Mouse (Mus musculus) myocyte (in vitro differentiated cells): ENCODE data around the gene Wsb1. TPM values are rescaled to one million over a fixed set of nuclear protein-coding genes. Genes with fewer than 3 reads are reported as not detected.

Experiments
- H3K27me3 ChIP-seq: one replicate; pipeline ENCODE4 v1.6.1; 2011; ENCODE audit not compliant: control insufficient read depth, insufficient read depth, insufficient read length
- H3K36me3 ChIP-seq: one replicate; pipeline ENCODE4 v1.6.1; 2011; ENCODE audit not compliant: control insufficient read depth, insufficient read depth
- H3K4me2 ChIP-seq: one replicate; pipeline ENCODE4 v1.6.1; 2011; ENCODE audit warnings: low read depth, control low read depth
- H3K4me3 ChIP-seq: one replicate; pipeline ENCODE4 v1.5.1; 2011; ENCODE audit warnings: mild to moderate bottlenecking, control low read depth, moderate library complexity
- H3K79me2 ChIP-seq: one replicate; pipeline ENCODE4 v1.6.1; 2011; ENCODE audit not compliant: control insufficient read depth, insufficient read depth
- H3ac ChIP-seq: one replicate; pipeline ENCODE4 v1.6.1; 2011; ENCODE audit not compliant: control insufficient read depth, insufficient read length
- CEBPB ChIP-seq: IDR thresholded peaks from 2 replicates; pipeline ENCODE4 v1.6.1; 2011; ENCODE audit warnings: mild to moderate bottlenecking, moderate library complexity; ENCODE audit not compliant: poor library complexity, insufficient read depth, severe bottlenecking
- E2F4 ChIP-seq: IDR thresholded peaks from one replicate; pipeline ENCODE4 v1.6.1; 2011; ENCODE audit warnings: mild to moderate bottlenecking, control low read depth, moderate library complexity; ENCODE audit not compliant: insufficient read depth
- MAX ChIP-seq: IDR thresholded peaks from one replicate; pipeline ENCODE4 v1.6.1; 2011; ENCODE audit warnings: low read depth, mild to moderate bottlenecking, control low read depth
- MYOD1 ChIP-seq, 3 experiments: IDR thresholded peaks; one replicate each; pipeline ENCODE4 v1.6.1; 2011; ENCODE audit warnings: control low read depth in 2 of 3, low read depth in 2 of 3, mild to moderate bottlenecking in 2 of 3, moderate library complexity in 1 of 3; ENCODE audit not compliant: insufficient read length in 2 of 3, control insufficient read depth in 1 of 3
- MYOG ChIP-seq, 3 experiments: IDR thresholded peaks; one replicate each; pipeline ENCODE4 v1.6.1; 2011; ENCODE audit warnings: control low read depth in 2 of 3, low read depth in 2 of 3, mild to moderate bottlenecking in 2 of 3; ENCODE audit not compliant: insufficient read length in 2 of 3, control insufficient read depth in 1 of 3, insufficient read depth in 1 of 3
- POLR2A ChIP-seq: IDR thresholded peaks from one replicate; pipeline ENCODE4 v1.6.1; 2011; ENCODE audit warnings: low read depth, mild to moderate bottlenecking, control low read depth, moderate library complexity; ENCODE audit not compliant: insufficient read length
- POLR2AphosphoS2 ChIP-seq: IDR thresholded peaks from one replicate; pipeline ENCODE4 v1.6.1; 2011; ENCODE audit warnings: low read depth, control low read depth; ENCODE audit not compliant: insufficient read length
- REST ChIP-seq: IDR thresholded peaks from one replicate; pipeline ENCODE4 v1.6.1; 2011; ENCODE audit warnings: mild to moderate bottlenecking, control low read depth, moderate library complexity; ENCODE audit not compliant: insufficient read depth, insufficient read length
- SRF ChIP-seq: IDR thresholded peaks from one replicate; pipeline ENCODE4 v1.6.1; 2011; ENCODE audit warnings: low read depth; ENCODE audit not compliant: control insufficient read depth, insufficient read length
- TCF12 ChIP-seq: IDR thresholded peaks from one replicate; pipeline ENCODE4 v1.6.1; 2011; ENCODE audit warnings: mild to moderate bottlenecking, control low read depth; ENCODE audit not compliant: poor library complexity, insufficient read depth, severe bottlenecking
- TCF3 ChIP-seq: IDR thresholded peaks from one replicate; pipeline ENCODE4 v1.6.1; 2011; ENCODE audit warnings: low read depth, control low read depth; ENCODE audit not compliant: insufficient read length
- USF1 ChIP-seq: IDR thresholded peaks from one replicate; pipeline ENCODE4 v1.6.1; 2011; ENCODE audit warnings: low read depth, mild to moderate bottlenecking, control low read depth, moderate library complexity
- polyA plus RNA-seq: library from polyadenylated mRNA; unstranded; fragments of >200 nt; fragmentation: generic; extraction: Trizol; gene quantifications from one replicate; pipeline ENCODE4 v1.2.1, GENCODE M21; 2012; ENCODE audit warnings: missing spikeins

Gene Wsb1
- polyA plus RNA-seq, 1 experiment, result 35.1 TPM

DNA sequence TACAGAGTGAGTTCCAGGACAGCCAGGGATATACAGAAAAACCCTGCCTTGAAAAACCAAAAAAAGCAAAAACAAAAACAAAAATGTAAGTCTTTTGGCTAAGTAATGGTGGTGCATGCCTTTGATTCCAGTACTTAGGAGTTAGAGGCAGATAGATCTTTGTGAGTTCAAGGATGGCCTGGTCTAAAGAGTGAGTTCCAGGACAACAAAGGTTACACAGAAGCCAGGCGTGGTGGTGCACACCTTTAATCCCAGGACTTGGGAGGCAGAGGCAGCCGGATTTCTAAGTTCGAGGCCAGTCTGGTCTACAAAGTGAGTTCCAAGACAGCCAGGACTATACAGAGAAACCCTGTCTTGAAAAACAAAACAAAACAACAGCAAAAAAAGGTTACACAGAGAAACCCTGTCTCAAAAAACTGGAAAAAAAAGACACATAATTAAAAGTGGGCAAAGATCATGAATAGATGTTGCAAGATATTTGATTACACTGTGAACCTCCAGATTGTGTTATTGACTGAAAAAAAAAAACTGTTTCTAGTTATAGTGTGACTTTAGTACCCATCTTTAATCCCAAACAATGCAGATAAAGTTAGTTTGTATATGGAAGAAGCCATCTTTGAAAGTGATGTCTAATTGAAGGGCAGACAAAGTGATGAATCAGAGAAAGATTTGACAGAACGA lies 29.0 kb upstream of the Wsb1 start:
- TF ChIP-seq USF1 (no peak), POLR2AphosphoS2 (no peak), MAX (no peak), REST (no peak), TCF12 (no peak), CEBPB (no peak), E2F4 (no peak)

DNA sequence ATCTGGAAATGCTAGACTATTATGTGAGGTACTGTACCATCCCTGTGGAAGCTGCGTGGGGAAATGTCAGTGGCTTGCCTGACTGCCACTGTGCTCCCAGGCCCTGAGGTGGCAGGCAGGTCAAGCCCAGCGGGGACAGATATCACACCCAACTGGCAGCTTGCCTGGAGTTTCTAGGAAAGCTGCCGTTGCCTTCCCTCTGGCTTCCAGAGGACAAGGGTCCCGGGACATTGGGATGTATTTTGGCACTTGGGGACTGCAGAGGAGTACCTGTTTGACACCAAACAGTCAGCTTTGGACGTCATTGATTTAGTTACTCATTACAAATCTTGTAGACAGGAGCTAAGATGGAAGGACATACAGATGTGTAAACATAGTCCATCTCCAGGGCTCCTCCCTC lies 26.9 kb upstream of the Wsb1 start:
- no peaks in the 10 kb centered on the region for H3K36me3 ChIP-seq
- H3K4me3 ChIP-seq, result no peak overlapping the region
- no peak overlapping the region for H3ac ChIP-seq
- H3K4me2 ChIP-seq, result no peak overlapping the region
- no peak for TF ChIP-seq E2F4
- TF ChIP-seq MYOD1 (IDR thresholded peaks at IDR 0.05; ENCODE audit: control insufficient read depth in 1 of 3, insufficient read length in 2 of 3, low read depth in 2 of 3), result no peak
- no peak for TF ChIP-seq MAX
- TF ChIP-seq MYOG (IDR thresholded peaks at IDR 0.05; ENCODE audit: control insufficient read depth in 1 of 3, insufficient read depth in 1 of 3, insufficient read length in 2 of 3, low read depth in 2 of 3), result no peak
- TF ChIP-seq USF1, result no peak
- no peaks in the 10 kb centered on the region for H3K27me3 ChIP-seq
- H3K79me2 ChIP-seq, result no peaks in the 10 kb centered on the region

More for the DNA sequence above, 29.0 kb upstream of the Wsb1 start:
- Histone ChIP-seq H3ac (no peak overlapping the region), H3K4me2 (no peak overlapping the region), H3K79me2 (no peaks in the 10 kb centered on the region), H3K4me3 (no peak overlapping the region), H3K36me3 (no peaks in the 10 kb centered on the region), H3K27me3 (no peaks in the 10 kb centered on the region)

DNA sequence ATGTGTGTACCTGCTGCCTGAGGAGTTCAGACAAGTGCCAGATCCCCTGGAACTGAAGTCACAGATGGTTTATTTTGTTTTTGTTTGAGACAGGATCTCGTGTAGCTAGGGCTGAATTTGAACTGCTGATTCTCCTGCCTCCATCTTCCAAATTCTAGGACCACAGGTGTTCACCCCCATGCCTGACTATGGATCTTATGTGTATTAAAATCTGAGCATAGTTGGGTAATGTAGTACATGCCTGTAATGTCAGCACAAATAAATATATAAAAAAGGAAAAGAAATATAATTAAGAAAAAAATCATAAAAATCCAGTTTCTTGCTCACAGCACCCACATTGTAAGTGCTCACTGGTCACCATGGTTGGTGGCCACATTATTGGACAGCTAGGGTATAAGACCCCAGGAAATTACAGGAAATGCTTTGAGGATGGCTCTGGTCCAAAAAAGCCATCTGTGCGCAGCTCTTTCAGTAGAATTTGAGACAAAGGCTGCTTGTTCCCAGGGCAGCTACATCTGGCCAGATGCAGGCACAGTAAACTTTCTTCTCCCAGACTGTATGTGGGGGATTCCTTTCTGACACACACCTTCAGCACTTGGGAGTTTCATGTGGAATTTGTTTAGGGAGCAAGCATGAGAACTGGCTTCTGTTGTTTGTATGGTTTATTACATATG lies 25.4 kb upstream of the Wsb1 start:
- Histone ChIP-seq H3K4me2 (no peak overlapping the region), H3ac (no peak overlapping the region), H3K27me3 (no peaks in the 10 kb centered on the region), H3K79me2 (no peaks in the 10 kb centered on the region), H3K4me3 (no peak overlapping the region), H3K36me3 (no peaks in the 10 kb centered on the region)
- TF ChIP-seq MYOD1 (IDR thresholded peaks at IDR 0.05; ENCODE audit: control insufficient read depth in 1 of 3, insufficient read length in 2 of 3, low read depth in 2 of 3) (no peak), TCF12 (no peak), TCF3 (no peak), USF1 (no peak), MYOG (IDR thresholded peaks at IDR 0.05; ENCODE audit: control insufficient read depth in 1 of 3, insufficient read depth in 1 of 3, insufficient read length in 2 of 3, low read depth in 2 of 3) (no peak), E2F4 (no peak), POLR2AphosphoS2 (no peak), MAX (no peak), POLR2A (no peak), CEBPB (no peak), REST (no peak), SRF (no peak)

DNA sequence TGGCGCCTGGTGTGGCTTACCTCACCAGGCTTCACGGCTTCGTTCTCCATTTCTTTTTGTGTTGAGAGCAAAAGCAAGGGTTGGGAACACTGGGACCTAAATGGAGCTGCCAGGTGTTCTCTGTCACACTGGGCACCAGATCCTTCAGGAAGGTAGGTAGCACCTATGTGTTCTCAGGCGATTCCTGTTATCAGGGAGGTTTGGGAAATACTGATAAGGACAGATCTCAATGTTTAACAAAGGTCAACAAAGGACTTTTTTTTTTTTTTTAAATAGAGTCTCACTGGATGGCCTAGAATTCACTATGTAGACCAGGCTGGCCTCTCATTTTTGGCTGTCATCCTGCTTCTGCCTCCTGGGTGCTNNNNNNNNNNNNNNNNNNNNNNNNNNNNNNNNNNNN lies 19.3 kb upstream of the Wsb1 start:
- TF ChIP-seq CEBPB (no peak), TCF12 (no peak), MYOD1 (IDR thresholded peaks at IDR 0.05; ENCODE audit: control insufficient read depth in 1 of 3, insufficient read length in 2 of 3, low read depth in 2 of 3) (no peak), POLR2AphosphoS2 (no peak), SRF (no peak)
- no peak overlapping the region for H3K4me2 ChIP-seq
- no peak overlapping the region for H3K4me3 ChIP-seq
- no peak overlapping the region for H3ac ChIP-seq
- no peaks in the 10 kb centered on the region for H3K79me2 ChIP-seq
- no peaks in the 10 kb centered on the region for H3K36me3 ChIP-seq
- H3K27me3 ChIP-seq, result no peaks in the 10 kb centered on the region

DNA sequence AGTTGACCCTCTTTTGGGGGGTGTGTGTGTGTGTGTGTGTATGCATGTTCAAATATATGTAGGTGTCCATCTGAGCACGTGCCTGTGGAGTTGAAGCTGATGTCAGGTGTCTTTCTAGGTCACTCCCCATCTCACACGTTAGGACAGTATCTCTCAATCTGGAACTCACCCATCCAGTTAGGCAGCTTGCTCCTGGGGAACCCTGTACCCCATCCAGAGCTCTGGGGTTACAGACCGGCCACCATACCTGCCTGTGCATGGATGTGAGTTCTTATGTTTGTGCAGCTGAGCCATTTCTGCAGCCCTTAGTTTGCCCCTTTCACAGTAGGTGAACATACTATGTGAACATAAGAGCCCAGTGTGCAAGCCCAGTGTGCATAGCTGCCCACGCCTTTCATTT lies 18.6 kb upstream of the Wsb1 start:
- TF ChIP-seq MYOD1 (IDR thresholded peaks at IDR 0.05; ENCODE audit: control insufficient read depth in 1 of 3, insufficient read length in 2 of 3, low read depth in 2 of 3) (no peak), MAX (no peak), USF1 (no peak), CEBPB (no peak), MYOG (IDR thresholded peaks at IDR 0.05; ENCODE audit: control insufficient read depth in 1 of 3, insufficient read depth in 1 of 3, insufficient read length in 2 of 3, low read depth in 2 of 3) (no peak), TCF12 (no peak), POLR2AphosphoS2 (no peak), TCF3 (no peak), E2F4 (no peak), POLR2A (no peak), REST (no peak), SRF (no peak)
- Histone ChIP-seq H3K4me3 (no peak overlapping the region), H3ac (no peak overlapping the region), H3K36me3 (no peaks in the 10 kb centered on the region), H3K4me2 (no peak overlapping the region), H3K79me2 (no peaks in the 10 kb centered on the region), H3K27me3 (no peaks in the 10 kb centered on the region)
